Mouse (Mus musculus): ENCODE data around the gene Trmt44. TPM values are rescaled to one million over a fixed set of nuclear protein-coding genes. Genes with fewer than 3 reads are reported as not detected.

The Trmt44 gene
- 6.2 and 8.4 TPM in 2 replicates for total RNA-seq (2015)
- total RNA-seq (2017): 6.3 and 7.5 TPM in 2 replicates

- ATAC-seq (replicated peaks; ENCODE audit: poor library complexity): peak; percentile 99
Measured at GRCm38 (mm10) chr5:35574653-35575599, at the start of gene Trmt44. Gene Trmt44, minus strand, starts transcription at chr5:35575070.

GRCm38 (mm10) chr5:35623831-35624230, 49.0 kb upstream of the Trmt44 start:
- ATAC-seq (replicated peaks; ENCODE audit: poor library complexity): no peak

- ATAC-seq (replicated peaks; ENCODE audit: poor library complexity): no peak
Measured at GRCm38 (mm10) chr5:35621114-35621513, 46.2 kb upstream of the Trmt44 start.

- no peak for ATAC-seq (replicated peaks; ENCODE audit: poor library complexity)
Measured at GRCm38 (mm10) chr5:35616943-35617342, 42.1 kb upstream of the Trmt44 start.

GRCm38 (mm10) chr5:35612722-35613121, 37.9 kb upstream of the Trmt44 start:
- no peak for ATAC-seq (replicated peaks; ENCODE audit: poor library complexity)

GRCm38 (mm10) chr5:35611900-35612299, 37.0 kb upstream of the Trmt44 start:
- ATAC-seq (replicated peaks; ENCODE audit: poor library complexity): no peak

GRCm38 (mm10) chr5:35611170-35611569, 36.3 kb upstream of the Trmt44 start:
- ATAC-seq (replicated peaks; ENCODE audit: poor library complexity): no peak

GRCm38 (mm10) chr5:35610381-35610780, 35.5 kb upstream of the Trmt44 start:
- no peak for ATAC-seq (replicated peaks; ENCODE audit: poor library complexity)

- ATAC-seq (replicated peaks; ENCODE audit: poor library complexity): no peak
Measured at GRCm38 (mm10) chr5:35609971-35610370, 35.1 kb upstream of the Trmt44 start.

GRCm38 (mm10) chr5:35609381-35609780, 34.5 kb upstream of the Trmt44 start:
- no peak for ATAC-seq (replicated peaks; ENCODE audit: poor library complexity)

- ATAC-seq (replicated peaks; ENCODE audit: poor library complexity): no peak
Measured at GRCm38 (mm10) chr5:35608559-35608958, 33.7 kb upstream of the Trmt44 start.

- no peak for ATAC-seq (replicated peaks; ENCODE audit: poor library complexity)
Measured at GRCm38 (mm10) chr5:35607784-35608183, 32.9 kb upstream of the Trmt44 start.

- no peak for ATAC-seq (replicated peaks; ENCODE audit: poor library complexity)
Measured at GRCm38 (mm10) chr5:35606800-35607199, 31.9 kb upstream of the Trmt44 start.

GRCm38 (mm10) chr5:35605355-35605754, 30.5 kb upstream of the Trmt44 start:
- no peak for ATAC-seq (replicated peaks; ENCODE audit: poor library complexity)

GRCm38 (mm10) chr5:35601526-35601925, 26.7 kb upstream of the Trmt44 start:
- ATAC-seq (replicated peaks; ENCODE audit: poor library complexity): no peak

GRCm38 (mm10) chr5:35600233-35600632, 25.4 kb upstream of the Trmt44 start:
- no peak for ATAC-seq (replicated peaks; ENCODE audit: poor library complexity)

- ATAC-seq (replicated peaks; ENCODE audit: poor library complexity): peak; percentile 38
Measured at GRCm38 (mm10) chr5:35596169-35597160, 21.6 kb upstream of the Trmt44 start.

GRCm38 (mm10) chr5:35595706-35596105, 20.8 kb upstream of the Trmt44 start:
- ATAC-seq (replicated peaks; ENCODE audit: poor library complexity): peak; percentile 92

GRCm38 (mm10) chr5:35594768-35595167, 19.9 kb upstream of the Trmt44 start:
- ATAC-seq (replicated peaks; ENCODE audit: poor library complexity): no peak

- no peak for ATAC-seq (replicated peaks; ENCODE audit: poor library complexity)
Measured at GRCm38 (mm10) chr5:35593272-35593671, 18.4 kb upstream of the Trmt44 start.

GRCm38 (mm10) chr5:35592824-35593223, 18.0 kb upstream of the Trmt44 start:
- ATAC-seq (replicated peaks; ENCODE audit: poor library complexity): no peak

Measured in megakaryocyte progenitor cell, adult 5-6 weeks (primary cell).